Mouse (Mus musculus) G1E (cell line): Measurements from ENCODE around the gene Ect2. TPM values are rescaled to one million over a fixed set of nuclear protein-coding genes. Genes with fewer than 3 reads are reported as not detected.

Experiments
- ATAC-seq: 2 replicates; pipeline ENCODE4 v1.8.0; 2016; ENCODE audit warnings: mild to moderate bottlenecking; ENCODE audit not compliant: insufficient number of reproducible peaks, poor library complexity, low FRiP score, severe bottlenecking; ENCODE audit errors: extremely low read depth
- DNase-seq: peaks from one replicate; pipeline ENCODE4 v3.0.0; 2012; ENCODE audit warnings: low spot score
- H3K27me3 ChIP-seq: 2 replicates; pipeline ENCODE4 v1.6.1; 2012; ENCODE audit warnings: mild to moderate bottlenecking, low read length, inconsistent platforms; ENCODE audit not compliant: insufficient read depth
- H3K36me3 ChIP-seq: replicated peaks from 2 replicates; pipeline ENCODE3; 2012; ENCODE audit warnings: mild to moderate bottlenecking, inconsistent platforms
- H3K4me1 ChIP-seq: 2 replicates; pipeline ENCODE4 v1.6.1; 2012; ENCODE audit warnings: low read depth, low read length, inconsistent platforms, mixed read lengths; ENCODE audit not compliant: insufficient read depth
- H3K4me3 ChIP-seq: 2 replicates; pipeline ENCODE4 v1.5.1; 2012; ENCODE audit warnings: low read depth, mild to moderate bottlenecking, inconsistent platforms, low read length, moderate library complexity, mixed read lengths
- H3K9me3 ChIP-seq: replicated peaks from 2 replicates; pipeline ENCODE4 v1.6.1; 2012; ENCODE audit warnings: inconsistent platforms
- TAL1 ChIP-seq: conservative IDR thresholded peaks from 2 replicates; pipeline ENCODE4 v1.6.1; 2012; ENCODE audit warnings: low read depth, low read length, inconsistent platforms, mixed read lengths
- polyA plus RNA-seq: library from polyadenylated mRNA; stranded (reverse); fragments of >175 nt; gene quantifications from 2 replicates; pipeline ENCODE4 v1.2.3, GENCODE M21; 2012
- total RNA-seq, 2 experiments: library from RNA; stranded (forward) in 1 of 2; stranded (reverse) in 1 of 2; fragments of 200-1000 nt in 1 of 2; fragments of >200 nt in 1 of 2; fragmentation: Nextera tagmentation in 1 of 2; gene quantifications; 2 replicates each; pipeline ENCODE4 v1.2.3; 2014 to 2017

The Ect2 gene
- total and polyA plus RNA-seq, 3 experiments: 1.9 to 191 (median 77.4) TPM

- ATAC-seq (peak; percentile 63), DNase-seq (no peak)
- Histone ChIP-seq H3K4me3 (no peak overlapping the region), H3K9me3 (no peaks in the 10 kb centered on the region), H3K36me3 (no peaks in the 10 kb centered on the region), H3K4me1 (peaks cover 7% of the 10 kb centered on the region), H3K27me3 (no peaks in the 10 kb centered on the region)
- no peak for TF ChIP-seq TAL1
These were observed 98.9 kb downstream of the Ect2 start for GRCm38 (mm10) chr3:27054766-27055165.

Other genes with a start within 250 kb of the Ect2 start
- 25.7 and 28.1 TPM in 2 replicates for gene Nceh1, start 29.1 kb upstream of the Ect2 start, total RNA-seq (2014; fragmentation: Nextera tagmentation)
- gene Nceh1, start 29.1 kb upstream of the Ect2 start, total RNA-seq (2017): 40.5 and 45.1 TPM in 2 replicates
- 17.2 and 19.7 TPM in 2 replicates for gene Nceh1, start 29.1 kb upstream of the Ect2 start, polyA plus RNA-seq
- 2.6 and 4.8 TPM in 2 replicates for gene Tnfsf10, start 163.2 kb upstream of the Ect2 start, total RNA-seq (2014; fragmentation: Nextera tagmentation)
- gene Tnfsf10, start 163.2 kb upstream of the Ect2 start, total RNA-seq (2017): 4.7 and 5.3 TPM in 2 replicates
- 0.03 and 0.14 TPM in 2 replicates for gene Tnfsf10, start 163.2 kb upstream of the Ect2 start, polyA plus RNA-seq
- gene Ghsr, start 217.5 kb upstream of the Ect2 start, total RNA-seq (2014; fragmentation: Nextera tagmentation): not detected in 2 replicates
- under 0.01 and 0.16 TPM in 2 replicates for gene Ghsr, start 217.5 kb upstream of the Ect2 start, total RNA-seq (2017)
- gene Ghsr, start 217.5 kb upstream of the Ect2 start, polyA plus RNA-seq: not detected in 2 replicates